Mouse (Mus musculus): ENCODE data around the gene Prkg1.

GRCm38 (mm10) chr19:30924032-30924431 is 840.8 kb downstream of the Prkg1 start:
- no peak for TF ChIP-seq POLR2A (IDR thresholded peaks at IDR 0.05; ENCODE audit: extremely low read depth, insufficient read depth, low read length)
- no peak for TF ChIP-seq CTCF (IDR thresholded peaks at IDR 0.05; ENCODE audit: low read depth, low read length)
